Mouse (Mus musculus) lung, postnatal 36 days (tissue): ENCODE measurements around the gene Cdr2l.

Experiments used
- DNase-seq: peaks from one replicate; pipeline ENCODE4 v3.0.0; 2022; ENCODE audit warnings: mixed read lengths

Cdr2l gene

GRCm38 (mm10) chr11:115381743-115382539 is at the start of gene Cdr2l:
Gene Cdr2l (plus strand): TSS chr11:115381916.
- peak; percentile 96 for DNase-seq

DNA sequence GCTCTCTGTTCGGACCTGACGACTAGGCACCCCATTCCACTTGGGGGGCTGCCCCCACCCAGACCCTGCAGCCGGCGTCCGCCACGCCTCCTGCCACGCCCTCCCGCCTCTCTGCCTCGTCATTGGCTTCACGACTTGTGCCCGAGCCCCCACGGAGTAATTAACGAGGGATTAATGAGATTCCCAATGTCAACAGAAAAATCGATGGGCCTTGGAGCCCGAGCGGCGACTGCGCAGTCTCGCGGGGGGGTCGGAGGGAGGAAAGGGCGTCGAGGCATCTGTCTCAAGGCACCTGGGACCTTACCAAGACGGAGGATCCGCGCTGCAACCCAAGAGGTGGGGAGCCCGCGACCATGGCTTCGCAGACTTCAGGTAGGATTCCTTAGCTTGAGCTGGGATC is 47.2 kb upstream of the Cdr2l start, which contains the start of gene Otop3:
Gene Otop3 (plus strand): TSS at position 201 of the 400 bp plus-strand sequence.
- DNase-seq = no peak

GRCm38 (mm10) chr11:115335223-115335622 is 46.5 kb upstream of the Cdr2l start:
- peak; percentile 39 for DNase-seq

- DNase-seq = no peak
Measured at GRCm38 (mm10) chr11:115336115-115336514, 45.6 kb upstream of the Cdr2l start.

GRCm38 (mm10) chr11:115337350-115337749 is 44.4 kb upstream of the Cdr2l start:
- no peak for DNase-seq

DNA sequence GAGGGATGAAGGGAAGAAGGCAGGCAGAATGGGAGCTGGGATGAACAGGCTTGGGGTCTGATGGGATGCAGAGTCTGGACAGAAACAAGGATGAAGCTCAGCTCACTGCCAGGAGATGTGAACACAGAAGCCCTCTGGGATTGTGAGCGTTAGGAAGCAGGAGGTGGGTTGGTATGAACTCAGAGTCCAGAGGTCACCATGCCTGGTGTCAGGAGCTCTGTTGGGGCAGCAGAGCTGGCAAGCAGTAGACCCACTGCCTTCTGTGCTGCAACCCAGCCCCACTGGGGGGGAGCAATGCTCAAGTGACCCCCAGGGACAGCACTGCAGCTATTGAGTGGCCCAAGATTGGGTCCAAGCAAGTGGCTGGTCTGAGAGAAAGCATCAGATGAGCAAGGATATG is 43.9 kb upstream of the Cdr2l start:
- no peak for DNase-seq

DNA sequence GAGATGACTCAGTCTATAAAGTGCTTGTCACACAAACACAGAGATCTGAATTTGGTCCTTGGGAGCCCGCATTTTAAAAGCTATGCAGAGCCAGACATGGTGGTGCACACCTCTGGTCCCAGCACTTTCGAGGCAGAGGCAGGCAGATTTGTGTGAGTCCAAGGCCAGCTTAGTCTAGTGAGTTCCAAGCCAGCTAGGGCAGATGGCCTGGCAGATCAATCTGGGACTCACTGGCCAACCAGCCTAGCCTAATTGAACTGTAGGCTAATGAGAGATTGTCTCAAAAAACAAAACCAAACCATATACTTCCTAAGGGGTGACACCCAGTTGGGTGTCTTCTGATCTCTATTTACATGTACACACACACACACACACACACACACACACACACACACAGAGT is 40.5 kb upstream of the Cdr2l start:
- no peak for DNase-seq

DNA sequence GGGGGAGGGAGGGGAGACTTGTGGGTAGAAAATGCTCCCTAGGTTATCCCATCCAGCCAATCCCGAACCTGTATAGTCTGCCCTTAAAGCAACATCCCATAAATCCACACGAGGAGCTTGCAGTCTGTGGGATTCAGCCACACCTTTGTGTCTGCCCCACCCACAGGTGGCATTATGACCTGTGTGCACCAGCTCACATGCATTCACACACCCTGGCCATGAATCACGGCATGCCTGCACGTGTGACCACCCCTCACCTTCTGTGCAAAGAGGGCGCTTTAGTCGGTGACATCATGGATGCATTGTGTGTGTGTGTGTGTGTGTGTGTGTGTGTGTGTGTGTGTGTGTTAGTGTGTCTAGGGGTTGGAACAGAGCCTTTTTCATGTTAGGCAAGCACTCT is 39.9 kb upstream of the Cdr2l start:
- DNase-seq = no peak

DNA sequence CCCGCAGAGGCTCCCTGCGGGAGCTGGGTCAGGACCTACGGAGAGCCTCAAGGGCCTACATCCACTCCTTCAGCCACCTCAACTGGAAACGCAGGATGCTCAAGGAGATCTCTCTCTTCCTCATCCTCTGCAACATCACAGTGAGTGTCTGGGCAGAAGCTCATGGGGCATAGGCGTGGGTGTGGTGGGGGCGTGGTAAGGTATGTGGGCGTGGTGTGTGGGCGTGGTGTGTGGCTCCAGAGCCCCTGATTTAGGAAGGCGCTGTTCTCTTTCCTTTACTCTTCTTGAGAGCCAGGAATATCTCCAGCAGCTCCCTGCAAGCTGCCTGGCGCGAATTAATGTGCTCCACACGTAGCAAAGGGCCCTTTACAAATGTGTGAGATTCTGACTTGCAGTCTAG is 36.7 kb upstream of the Cdr2l start:
- no peak for DNase-seq

- DNase-seq = no peak
Measured at GRCm38 (mm10) chr11:115345515-115345914, 36.2 kb upstream of the Cdr2l start.

GRCm38 (mm10) chr11:115348681-115349248 is 33.0 kb upstream of the Cdr2l start:
- no peak for DNase-seq

DNA sequence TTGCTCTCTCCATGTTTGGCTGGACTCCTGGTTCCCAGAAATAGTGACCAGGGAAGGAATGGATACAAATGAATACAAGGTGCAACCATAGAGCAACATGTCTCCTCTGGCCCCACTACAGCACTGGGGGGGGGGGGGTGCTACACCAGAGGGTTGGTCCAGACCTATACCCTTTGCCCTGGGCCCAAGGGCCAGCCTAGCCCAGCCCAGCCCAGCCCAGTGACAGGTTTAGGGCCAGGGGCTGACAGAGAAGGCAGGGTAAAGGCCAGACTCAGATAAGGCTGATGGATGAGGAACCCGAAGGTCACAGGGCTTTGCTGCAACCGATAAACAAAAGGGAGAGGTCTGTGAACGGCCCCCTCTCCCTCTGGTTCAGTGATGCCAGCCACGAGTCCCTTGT is 31.7 kb upstream of the Cdr2l start:
- DNase-seq = no peak

GRCm38 (mm10) chr11:115353375-115353774 is 28.3 kb upstream of the Cdr2l start:
- DNase-seq = no peak

GRCm38 (mm10) chr11:115354183-115354582 is 27.5 kb upstream of the Cdr2l start:
- DNase-seq = peak; percentile 74

- peak; percentile 90 for DNase-seq
Measured at GRCm38 (mm10) chr11:115358468-115358867, 23.2 kb upstream of the Cdr2l start.

DNA sequence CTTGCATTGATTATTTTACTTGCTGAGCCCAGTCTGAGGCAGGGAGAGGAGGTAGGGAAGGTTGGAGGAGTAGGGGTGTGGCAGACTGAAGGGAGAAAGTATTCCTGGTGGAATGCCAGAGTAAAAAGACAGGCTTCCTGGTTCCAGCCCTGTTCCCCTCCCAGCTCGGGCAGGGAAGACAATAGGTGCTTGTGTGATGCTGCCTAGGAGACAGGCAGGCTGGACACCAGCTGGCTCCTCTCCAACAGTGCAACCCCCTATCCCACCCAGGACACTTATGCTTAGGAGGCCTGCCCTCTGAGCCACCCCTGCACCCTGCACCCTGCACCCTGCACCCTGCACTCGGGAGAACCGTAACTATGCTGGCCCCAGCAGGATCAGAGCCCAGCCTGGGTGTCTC is 22.4 kb upstream of the Cdr2l start:
- DNase-seq = no peak

- peak; percentile 35 for DNase-seq
Measured at GRCm38 (mm10) chr11:115359726-115360125, 22.0 kb upstream of the Cdr2l start.

DNA sequence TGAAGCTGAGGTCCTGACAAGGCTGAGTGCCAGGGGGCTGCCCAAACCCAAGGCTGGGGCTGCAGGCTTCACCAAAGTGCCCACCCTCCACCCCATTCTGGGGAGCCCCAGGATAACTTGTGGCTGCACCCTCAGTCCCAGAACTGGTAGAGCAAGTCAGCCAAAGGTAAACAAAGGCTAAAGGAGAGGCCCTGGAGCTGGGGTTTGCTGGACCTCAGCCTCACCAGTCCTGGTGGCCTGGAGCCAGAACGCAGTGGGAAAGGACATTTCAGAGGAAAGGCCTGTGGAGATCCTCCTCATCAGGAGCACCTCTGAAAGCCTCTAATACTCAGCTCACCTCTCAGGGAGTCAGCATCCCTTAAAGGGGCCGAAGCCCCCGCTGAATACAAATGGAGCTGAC is 17.6 kb upstream of the Cdr2l start:
- DNase-seq = peak; percentile 40

GRCm38 (mm10) chr11:115366039-115366705 is 15.5 kb upstream of the Cdr2l start:
- peak; percentile 41 for DNase-seq

DNA sequence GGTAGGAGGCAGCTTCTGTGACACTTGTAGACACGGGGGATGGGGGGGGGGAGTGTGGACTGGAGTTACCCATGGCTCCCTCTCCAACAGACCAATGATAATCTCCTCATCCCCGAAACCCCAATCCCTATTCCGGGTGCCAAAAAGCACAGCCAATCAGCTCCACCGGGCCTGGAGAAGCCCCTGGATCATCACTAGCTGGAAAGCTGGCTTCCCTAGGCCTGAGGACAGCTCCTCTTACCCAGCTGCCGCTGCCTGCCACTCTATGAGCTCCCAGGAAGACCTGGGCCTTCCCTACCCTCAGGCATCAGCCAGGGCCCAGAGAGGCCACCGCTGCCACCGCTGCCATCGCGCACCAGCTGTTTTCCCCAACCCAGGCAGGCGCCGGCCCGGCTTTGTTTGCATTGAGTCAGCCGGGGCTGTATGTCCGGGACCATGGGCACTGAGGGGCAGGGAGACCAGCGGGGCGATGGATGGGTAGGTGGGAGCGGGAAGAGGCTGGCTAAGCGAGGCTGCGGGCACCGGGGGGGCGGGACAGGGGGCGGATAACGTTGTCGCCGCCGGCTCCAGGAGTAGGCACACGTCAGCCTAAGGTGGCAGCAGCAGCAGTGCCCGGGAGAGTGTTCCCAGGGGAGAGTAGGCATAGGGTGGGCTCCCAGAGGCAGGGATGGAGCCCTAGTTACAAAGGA is 14.9 kb upstream of the Cdr2l start:
- DNase-seq = peak; percentile 15

DNA sequence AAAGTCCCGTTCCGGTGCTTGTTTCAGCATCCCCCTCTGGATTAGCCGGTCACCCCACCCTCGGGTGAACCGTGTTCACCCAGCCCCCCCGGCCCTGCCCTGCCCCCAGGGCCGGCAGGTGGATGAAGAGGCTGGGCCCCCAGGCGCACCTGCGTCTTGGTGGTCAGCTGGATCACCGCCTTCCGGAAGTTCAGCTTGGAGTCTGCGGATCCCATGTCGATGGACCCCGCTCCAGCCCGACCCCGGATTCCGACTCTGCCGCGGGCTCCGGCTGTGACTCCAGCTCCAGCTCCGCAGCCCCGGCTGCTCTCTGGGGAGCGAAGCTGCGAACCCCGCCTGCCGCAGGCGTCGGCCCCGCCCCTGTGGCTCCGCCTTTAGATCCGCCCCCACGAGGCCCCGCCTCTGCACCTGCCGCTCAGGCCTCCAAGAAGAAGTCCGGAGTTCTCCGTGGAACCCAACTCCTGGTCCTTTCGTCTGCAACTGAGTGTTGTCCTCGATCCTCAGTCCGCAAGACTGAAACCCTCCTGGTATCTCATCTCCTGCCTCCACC is 14.2 kb upstream of the Cdr2l start, which contains the start of gene Hid1:
Gene Hid1 (minus strand): TSS at position 362 of the 550 bp plus-strand sequence.
- DNase-seq = peak; percentile 87

DNA sequence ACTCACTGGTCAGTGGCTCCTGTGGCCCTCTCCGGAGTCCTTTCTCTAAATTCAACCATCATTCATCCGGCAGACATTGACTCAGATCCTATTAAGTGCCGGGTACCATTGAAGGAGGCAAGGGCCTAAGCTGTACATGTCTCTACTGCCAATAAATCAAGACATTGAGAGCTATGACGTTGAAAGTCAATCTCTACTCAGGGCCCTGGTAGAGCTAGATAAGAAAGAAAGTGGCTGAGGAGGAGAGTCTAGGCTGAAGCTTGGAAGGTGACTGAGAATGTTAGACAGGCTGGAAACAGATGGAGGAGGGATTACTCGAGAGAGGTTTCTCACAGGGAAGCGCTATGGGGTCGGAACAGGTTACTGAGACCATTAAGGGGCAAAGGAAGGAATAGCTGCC is 11.3 kb upstream of the Cdr2l start:
- no peak for DNase-seq

DNA sequence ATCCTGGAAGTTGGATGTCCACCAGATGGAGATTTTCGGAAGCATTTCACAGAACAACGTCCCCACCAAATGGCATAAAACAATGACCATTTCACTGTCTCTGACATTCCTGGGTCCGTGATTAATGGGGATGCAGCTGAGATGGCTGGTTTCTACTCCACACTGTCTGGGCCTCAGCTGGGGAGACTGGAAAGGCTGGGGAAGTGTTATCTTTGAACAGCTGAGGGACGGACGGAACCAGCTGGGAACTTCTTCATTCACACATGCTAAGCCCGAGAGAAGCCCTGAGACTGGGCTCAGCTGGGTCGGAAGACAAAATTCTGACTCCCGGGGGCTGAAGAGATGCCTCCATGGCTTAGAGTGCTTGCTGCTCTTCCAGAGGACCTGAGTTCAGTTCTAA is 10.4 kb upstream of the Cdr2l start:
- DNase-seq = no peak
